Comparison of ENCODE assay signal across 7 mouse cellular contexts in the genomic region with DNA sequence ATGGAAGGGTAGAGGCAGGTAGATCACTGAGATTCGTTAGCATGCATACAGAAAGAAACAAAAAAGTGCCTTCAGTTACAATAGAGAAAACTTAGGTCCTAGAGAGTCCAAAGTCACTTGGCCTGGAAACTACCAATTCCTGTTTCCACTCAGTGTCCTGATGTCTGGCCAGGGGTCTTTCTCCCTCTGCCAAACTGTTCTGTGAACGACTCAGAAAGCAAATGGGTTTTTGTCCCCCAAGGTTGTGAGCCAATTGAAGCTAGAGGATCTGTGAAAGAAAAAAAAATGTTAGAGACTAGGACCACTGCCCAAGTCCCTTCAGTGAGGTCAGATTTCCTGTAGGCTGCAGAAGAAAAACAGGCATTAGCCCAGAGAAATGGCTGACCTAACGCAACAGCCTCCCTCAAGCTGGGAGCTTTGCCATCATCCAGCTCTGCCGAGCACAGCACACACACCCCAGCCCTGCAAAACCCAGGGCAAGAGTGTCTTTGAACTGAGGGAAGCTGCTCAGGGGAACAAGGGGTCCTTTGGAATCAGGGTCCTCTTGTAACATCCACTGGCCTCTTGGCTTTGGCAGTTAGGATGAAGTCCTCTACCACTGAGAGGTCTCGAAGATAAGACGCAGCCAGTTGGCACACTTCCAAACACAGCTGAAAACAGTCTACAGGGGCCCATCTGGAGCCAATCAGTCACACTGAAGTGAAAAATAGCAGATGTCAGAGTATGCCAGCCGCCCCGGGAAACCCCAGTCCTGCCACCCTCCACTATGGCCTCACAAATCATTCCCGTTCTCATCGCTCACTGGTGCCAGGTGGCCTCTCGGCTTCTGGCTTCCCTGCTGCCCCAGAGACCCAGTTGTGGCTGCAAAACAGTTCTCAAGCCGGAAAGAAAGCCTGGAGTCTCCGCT.
DNase-seq lines count a peak whose midpoint lies in the region; ATAC-seq lines count a peak whose summit lies in the region.

No protein-coding gene starts in this region.

- no peak overlapping the region for H3K4me3 ChIP-seq in intestine, embryonic 15.5 days (replicated peaks)
- peak overlapping the region; percentile 1; the same call in 1 of the 2 replicates for H3K4me3 ChIP-seq in limb, embryonic 13.5 days

- no peaks in the 10 kb centered on the region for H3K27me3 ChIP-seq in intestine, embryonic 15.5 days (replicated peaks)
- H3K27me3 ChIP-seq in limb, embryonic 13.5 days: 0 out of 2 replicates have a peak, but pooled peaks cover 7% of the 10 kb centered on the region

- H3K27ac ChIP-seq in intestine, embryonic 15.5 days: peak overlapping the region; percentile 74
- peak overlapping the region; percentile 84 for H3K27ac ChIP-seq in limb, embryonic 13.5 days

- ATAC-seq in intestine, embryonic 15.5 days: peak; percentile 90
- ATAC-seq in limb, embryonic 13.5 days (ENCODE audit: low FRiP score, low read depth): peak; percentile 85

- H3K9me3 ChIP-seq in intestine, embryonic 15.5 days: no peaks in the 10 kb centered on the region
- H3K9me3 ChIP-seq in limb, embryonic 13.5 days: 0 out of 2 replicates have a peak, but pooled peaks cover 5% of the 10 kb centered on the region

- peak overlapping the region; percentile 35 for H3K4me2 ChIP-seq in intestine, embryonic 15.5 days (replicated peaks)
- peak overlapping the region; percentile 48 for H3K4me2 ChIP-seq in limb, embryonic 13.5 days (replicated peaks)

- DNase-seq in adrenal gland, postnatal 14 days: peak; percentile 78
- peak; percentile 56 for DNase-seq in embryo, embryonic 9.5 days (ENCODE audit: extremely low spot score)
- DNase-seq in heart, adult 18-20 months: peak; percentile 91 to 92
- DNase-seq in neural tube, embryonic 10.5 days (ENCODE audit: extremely low spot score, low spot score): peak; percentile 77
- DNase-seq in yolk sac, embryonic 10.5 days (ENCODE audit: low spot score): peak; percentile 58

- H3K36me3 ChIP-seq in intestine, embryonic 15.5 days: no peaks in the 10 kb centered on the region
- no peaks in the 10 kb centered on the region for H3K36me3 ChIP-seq in limb, embryonic 13.5 days

- H3K4me1 ChIP-seq in intestine, embryonic 15.5 days (replicated peaks): peaks cover 8% of the 10 kb centered on the region; the same call in 1 of the 2 replicates
- H3K4me1 ChIP-seq in limb, embryonic 13.5 days: peaks cover 32% of the 10 kb centered on the region

- WGBS in intestine, embryonic 15.5 days: 29% methylated on average over 13 of the region's 13 CpGs
- WGBS in limb, embryonic 13.5 days: 11% methylated on average over 13 of the region's 13 CpGs

- no peak overlapping the region for H3K9ac ChIP-seq in intestine, embryonic 15.5 days
- no peak overlapping the region for H3K9ac ChIP-seq in limb, embryonic 13.5 days
